Mouse (Mus musculus) heart, postnatal 0 days (tissue): Measurements from ENCODE around the gene Tekt3. TPM values are rescaled to one million over a fixed set of nuclear protein-coding genes. Genes with fewer than 3 reads are reported as not detected.
A peak's percentile ranks its signal among the peaks of the same experiment; 100 is the strongest.

Experiments
- ATAC-seq: fragments of 200-750 bp; cut with Nextera tagmentation; 2 replicates; pipeline ENCODE4 v1.8.0; 2017; ENCODE audit warnings: low read depth, moderate number of reproducible peaks, moderate library complexity; ENCODE audit not compliant: insufficient read depth
- DNase-seq: peaks from one replicate; pipeline ENCODE4 v3.0.0-alpha.2; 2016; ENCODE audit warnings: low spot score
- H3K27ac ChIP-seq: fragments of 300-500 bp; sonication (generic); 2 replicates; pipeline ENCODE4 v1.5.1; 2014; ENCODE audit warnings: low read depth, mild to moderate bottlenecking
- H3K27me3 ChIP-seq: fragments of 300-500 bp; sonication (generic); 2 replicates; pipeline ENCODE4 v1.6.1; 2014; ENCODE audit warnings: low read length, mixed read lengths; ENCODE audit not compliant: control insufficient read depth, insufficient read depth
- H3K36me3 ChIP-seq: fragments of 300-500 bp; sonication (generic); replicated peaks from 2 replicates; pipeline ENCODE4 v1.6.1; 2014; ENCODE audit warnings: low read length, mixed read lengths; ENCODE audit not compliant: control insufficient read depth, insufficient read depth
- H3K4me1 ChIP-seq: fragments of 300-500 bp; sonication (generic); 2 replicates; pipeline ENCODE4 v1.6.1; 2014; ENCODE audit warnings: antibody characterized with exemption; ENCODE audit not compliant: control insufficient read depth, insufficient read depth
- H3K4me2 ChIP-seq: fragments of 300-500 bp; sonication (generic); 2 replicates; pipeline ENCODE4 v1.6.1; 2014; ENCODE audit warnings: low read depth, mild to moderate bottlenecking, low read length, moderate library complexity
- H3K4me3 ChIP-seq: fragments of 300-500 bp; sonication (generic); 2 replicates; pipeline ENCODE4 v1.5.1; 2014; ENCODE audit warnings: low read depth, low read length
- H3K9ac ChIP-seq: fragments of 300-500 bp; sonication (generic); replicated peaks from 2 replicates; pipeline ENCODE4 v1.6.1; 2014; ENCODE audit warnings: low read depth, low read length, mixed read lengths
- H3K9me3 ChIP-seq: fragments of 300-500 bp; sonication (generic); replicated peaks from 2 replicates; pipeline ENCODE4 v1.6.1; 2016; ENCODE audit warnings: low read length; ENCODE audit not compliant: control insufficient read depth
- CTCF ChIP-seq: IDR thresholded peaks from 2 replicates; pipeline ENCODE4 v1.5.1; 2016; ENCODE audit warnings: antibody characterized with exemption, control low read depth, low read depth
- EP300 ChIP-seq: IDR thresholded peaks from 2 replicates; pipeline ENCODE4 v1.6.1; 2016; ENCODE audit warnings: antibody characterized with exemption, low read depth
- WGBS: fragments of 180-500 bp; shearing (Covaris S2); extraction: QIAGEN DNeasy Blood & Tissue Kit; methylation state at CpG from one replicate; pipeline ENCODE4 v1.1.7; 2014; 5-methylcytosine and 5-hydroxymethylcytosine counted together
- polyA plus RNA-seq: library from polyadenylated mRNA; unstranded; fragments of >200 nt; fragmentation: Nextera tagmentation; extraction: Ambion mirVana; gene quantifications from 2 replicates; pipeline ENCODE4 v1.2.1, GENCODE M21; 2015
- total RNA-seq: library from RNA; depleted of rRNA; stranded (reverse); fragments of >200 nt; gene quantifications from 2 replicates; pipeline ENCODE4 v1.2.3, GENCODE M21; 2014; ENCODE audit warnings: low replicate concordance

The Tekt3 gene
- total and polyA plus RNA-seq, 2 experiments from 2014 or later = not detected

DNA sequence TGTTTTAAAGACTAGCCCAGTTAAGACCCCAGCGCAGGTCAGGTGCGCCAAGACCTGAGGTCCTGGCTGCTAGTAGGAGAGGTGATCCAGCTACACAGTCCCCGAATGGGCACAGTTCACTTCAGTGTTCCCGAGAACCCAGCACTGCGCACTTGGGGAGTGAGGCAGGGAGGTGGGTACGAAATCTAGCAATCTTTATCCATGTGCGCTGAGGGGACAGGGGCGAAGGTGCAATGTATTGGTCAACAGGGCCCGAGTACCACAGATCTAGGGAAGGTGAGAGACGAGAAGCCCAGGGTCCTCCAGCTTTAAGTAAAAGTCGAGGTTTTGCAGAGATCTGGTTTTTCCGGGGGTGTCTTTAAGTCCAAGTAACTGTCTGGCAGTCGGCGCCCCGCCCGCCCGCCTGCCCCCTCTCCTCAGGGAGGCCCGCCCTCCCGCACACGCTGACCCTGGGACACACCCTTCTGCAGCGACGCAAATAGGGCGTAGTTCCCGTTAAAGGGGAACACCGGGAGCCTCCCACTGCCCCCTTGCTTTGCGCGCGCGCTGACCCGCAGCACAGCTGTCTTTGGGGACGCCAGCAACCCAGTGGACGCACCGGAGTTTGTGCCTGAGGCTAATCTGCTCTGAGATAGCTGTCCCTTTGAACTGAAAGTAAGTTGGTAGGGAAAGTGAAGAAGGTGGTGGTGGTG, 69.7 kb downstream of the Tekt3 start:
- no peaks in the 10 kb centered on the region for H3K9me3 ChIP-seq
- H3K9ac ChIP-seq = peak overlapping the region; percentile 88
- peaks cover 36% of the 10 kb centered on the region for H3K4me1 ChIP-seq
- peak; percentile 71 for DNase-seq
- TF ChIP-seq CTCF (no peak), EP300 (no peak)
- ATAC-seq = peak; percentile 48
- H3K4me3 ChIP-seq = peak overlapping the region; percentile 77
- WGBS = 4% methylated on average over 33 of the region's 33 CpGs
- H3K27ac ChIP-seq = peak overlapping the region; percentile 90
- peaks cover 11% of the 10 kb centered on the region; the same call in 1 of the 2 replicates for H3K36me3 ChIP-seq
- H3K27me3 ChIP-seq = no peaks in the 10 kb centered on the region
- peak overlapping the region; percentile 95 for H3K4me2 ChIP-seq

DNA sequence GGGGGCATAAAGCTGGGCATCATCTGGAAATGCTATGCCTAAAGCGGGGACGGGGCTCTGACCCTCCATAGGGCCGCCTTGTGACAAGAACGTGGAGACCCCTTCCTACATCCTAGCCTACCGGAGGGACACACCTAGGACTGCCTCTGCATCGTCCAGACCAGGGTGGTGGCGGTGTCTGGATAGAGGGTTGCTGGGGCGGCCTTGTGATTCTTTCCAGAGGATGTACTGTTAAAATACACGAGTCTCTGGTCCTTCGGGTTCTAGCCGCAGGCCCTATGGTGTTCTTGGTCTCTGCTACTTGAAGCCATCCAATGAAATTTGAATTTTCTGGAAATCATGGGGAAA, 70.2 kb downstream of the Tekt3 start:
- Histone ChIP-seq H3K4me3 (peak overlapping the region; percentile 77), H3K27ac (peak overlapping the region; percentile 90), H3K36me3 (peaks cover 16% of the 10 kb centered on the region; the same call in 1 of the 2 replicates), H3K9ac (peak overlapping the region; percentile 88), H3K27me3 (no peaks in the 10 kb centered on the region), H3K4me1 (peaks cover 41% of the 10 kb centered on the region), H3K4me2 (peak overlapping the region; percentile 95), H3K9me3 (no peaks in the 10 kb centered on the region)
- no peak for DNase-seq
- 4% methylated on average over 11 of the region's 11 CpGs for WGBS
- ATAC-seq = no peak
- TF ChIP-seq CTCF (no peak), EP300 (no peak)

DNA sequence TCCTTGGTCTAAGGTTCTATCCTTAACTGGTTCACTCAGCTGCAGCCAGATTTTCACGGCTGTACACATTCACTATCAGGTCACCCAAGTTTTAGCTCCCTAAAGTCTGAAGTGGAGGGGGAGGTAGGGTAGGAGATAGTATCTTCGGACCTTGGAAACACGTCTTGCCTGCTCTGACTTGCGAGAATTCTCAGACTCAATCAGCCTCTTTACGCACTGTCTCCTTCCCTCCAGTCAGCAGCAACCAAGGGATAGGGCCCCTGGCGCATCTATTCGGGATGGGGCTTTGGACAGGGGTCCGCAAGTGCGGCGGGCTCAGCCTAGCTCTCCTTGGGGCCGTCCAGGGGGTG, 70.7 kb downstream of the Tekt3 start:
- WGBS = 1% methylated on average over 11 of the region's 11 CpGs
- Histone ChIP-seq H3K27ac (peak overlapping the region; percentile 90), H3K4me2 (peak overlapping the region; percentile 95), H3K4me3 (peak overlapping the region; percentile 77), H3K4me1 (peaks cover 43% of the 10 kb centered on the region), H3K27me3 (no peaks in the 10 kb centered on the region), H3K9ac (peak overlapping the region; percentile 88), H3K36me3 (peaks cover 20% of the 10 kb centered on the region; the same call in 1 of the 2 replicates), H3K9me3 (no peaks in the 10 kb centered on the region)
- ATAC-seq = no peak
- DNase-seq = no peak
- TF ChIP-seq EP300 = no peak
- TF ChIP-seq CTCF = no peak

GRCm38 (mm10) chr11:63132501-63133435, 71.3 kb downstream of the Tekt3 start:
- peak; percentile 25 for ATAC-seq
- Histone ChIP-seq H3K4me1 (peaks cover 43% of the 10 kb centered on the region), H3K9ac (peak overlapping the region; percentile 88)

DNA sequence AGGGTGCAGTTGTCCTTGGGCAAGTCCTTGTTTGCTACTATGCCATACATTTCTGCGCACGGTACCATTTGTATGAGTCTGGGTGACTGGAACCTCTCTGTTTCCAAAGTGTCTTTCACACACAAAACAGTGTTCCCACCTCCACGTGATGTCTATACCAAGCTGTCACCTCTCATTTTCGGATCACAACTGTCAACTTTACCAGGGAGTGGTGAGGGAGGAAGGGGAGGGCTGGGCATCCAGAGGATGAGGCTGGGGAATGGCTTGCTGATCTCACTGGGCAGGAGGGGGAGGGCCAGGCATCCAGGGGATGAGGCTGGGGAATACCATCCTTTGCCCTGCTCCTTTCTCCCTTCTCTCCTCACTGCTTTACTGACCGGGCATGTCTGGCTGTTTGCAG, 72.6 kb downstream of the Tekt3 start:
- 83% methylated on average over 5 of the region's 5 CpGs for WGBS
- TF ChIP-seq EP300 (no peak), CTCF (no peak)
- ATAC-seq (no peak), DNase-seq (no peak)
- Histone ChIP-seq H3K9me3 (no peaks in the 10 kb centered on the region), H3K4me3 (no peak overlapping the region), H3K4me2 (no peak overlapping the region), H3K36me3 (peaks cover 39% of the 10 kb centered on the region), H3K9ac (no peak overlapping the region), H3K27ac (no peak overlapping the region), H3K27me3 (no peaks in the 10 kb centered on the region), H3K4me1 (peaks cover 37% of the 10 kb centered on the region)

More at GRCm38 (mm10) chr11:63132501-63133435, 71.3 kb downstream of the Tekt3 start:
- Histone ChIP-seq H3K27me3 (no peaks in the 10 kb centered on the region), H3K4me2 (peak overlapping the region; percentile 95), H3K36me3 (peaks cover 27% of the 10 kb centered on the region), H3K27ac (peak overlapping the region; percentile 90), H3K9me3 (no peaks in the 10 kb centered on the region), H3K4me3 (peak overlapping the region; percentile 77)
- TF ChIP-seq CTCF (no peak), EP300 (no peak)
- WGBS = under 1% methylated on average over 58 of the region's 66 CpGs
- DNase-seq = peak; percentile 68
